Mouse (Mus musculus) testis, postnatal 14 days (tissue): Measurements from ENCODE around the gene Igsf8.

Experiments used
- DNase-seq: peaks from one replicate; pipeline ENCODE4 v3.0.0; 2021; ENCODE audit warnings: low spot score

Gene Igsf8

GRCm38 (mm10) chr1:172349504-172349903, 88.1 kb downstream of the Igsf8 start:
- DNase-seq: no peak

GRCm38 (mm10) chr1:172349916-172350812, 88.7 kb downstream of the Igsf8 start:
- no peak for DNase-seq

GRCm38 (mm10) chr1:172352001-172352400, 90.6 kb downstream of the Igsf8 start:
- no peak for DNase-seq

- DNase-seq: no peak
Observed at GRCm38 (mm10) chr1:172352453-172352852, 91.0 kb downstream of the Igsf8 start.

- DNase-seq: no peak
Observed at GRCm38 (mm10) chr1:172355336-172355735, 93.9 kb downstream of the Igsf8 start.

GRCm38 (mm10) chr1:172357550-172357949, 96.1 kb downstream of the Igsf8 start:
- DNase-seq: no peak

GRCm38 (mm10) chr1:172358341-172358740, 96.9 kb downstream of the Igsf8 start:
- peak; percentile 52 for DNase-seq

- peak; percentile 70 for DNase-seq
Observed at GRCm38 (mm10) chr1:172364684-172365083, 103.2 kb downstream of the Igsf8 start.

GRCm38 (mm10) chr1:172368768-172369418, 107.5 kb downstream of the Igsf8 start:
- DNase-seq: no peak
